ENCODE assay signal across 1 mouse cellular context in the genomic region with DNA sequence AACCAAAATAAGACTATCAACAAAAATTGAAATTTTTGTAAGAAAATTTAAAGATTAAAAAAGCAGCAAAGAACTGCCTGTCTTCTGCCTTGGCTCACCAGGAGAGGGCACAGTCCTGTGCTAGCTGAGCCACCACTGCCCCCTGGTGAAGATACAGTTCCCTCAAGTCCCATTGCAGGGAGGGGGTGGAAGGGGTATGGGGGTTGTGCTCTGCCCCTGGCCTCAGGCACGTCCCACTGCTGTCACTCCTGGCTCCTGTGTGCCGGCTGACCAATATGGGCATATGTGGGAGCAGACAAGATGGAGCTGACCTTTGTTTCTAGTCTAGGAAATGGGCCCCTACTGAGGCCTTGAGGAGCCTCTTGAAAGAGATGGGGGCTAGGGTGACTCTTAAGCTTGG.
A peak's percentile ranks its signal among the peaks of the same experiment; 100 is the strongest.
TF ChIP-seq lines count a peak whose summit lies in the region.

No protein-coding gene starts in this region.

TF ChIP-seq in MEL, 35 proteins besides CTCF, POLR2A, EP300 and RAD21 (continued from another document):
- TF ChIP-seq NRF1 (IDR thresholded peaks at IDR 0.05; ENCODE audit: insufficient read depth, low read depth, low read length, poor library complexity, severe bottlenecking) (no peak), USF1 (IDR thresholded peaks at IDR 0.05; ENCODE audit: low read depth, low read length) (no peak), GATA1 (IDR thresholded peaks at IDR 0.05; ENCODE audit: low read depth, low read length) (no peak), MXI1 (IDR thresholded peaks at IDR 0.05; ENCODE audit: low read depth, low read length) (no peak), UBTF (IDR thresholded peaks at IDR 0.05; ENCODE audit: borderline replicate concordance, insufficient read depth, low read depth, low read length) (no peak), BHLHE40 (IDR thresholded peaks at IDR 0.05; ENCODE audit: borderline replicate concordance, low read depth, low read length) (no peak), TBP (IDR thresholded peaks at IDR 0.05; ENCODE audit: low read depth, low read length) (no peak), NELFE (IDR thresholded peaks at IDR 0.05; ENCODE audit: low read depth, low read length) (no peak), GABPA (IDR thresholded peaks at IDR 0.05; ENCODE audit: low read depth, low read length) (no peak), ETS1 (IDR thresholded peaks at IDR 0.05; ENCODE audit: low read depth, low read length) (no peak), TAL1 (IDR thresholded peaks at IDR 0.05; ENCODE audit: low read length) (no peak), RCOR1 (IDR thresholded peaks at IDR 0.05; ENCODE audit: low read depth, low read length) (no peak), HCFC1 (IDR thresholded peaks at IDR 0.05; ENCODE audit: low read depth, low read length) (no peak), SMC3 (IDR thresholded peaks at IDR 0.05; ENCODE audit: low read depth, low read length) (peak; percentile 92), POLR2AphosphoS5 (IDR thresholded peaks at IDR 0.05; ENCODE audit: borderline replicate concordance, low read depth, low read length) (no peak), MEF2A (IDR thresholded peaks at IDR 0.05; ENCODE audit: extremely low read depth, insufficient replicate concordance, low read depth, low read length, poor library complexity, severe bottlenecking) (no peak), ZNF384 (IDR thresholded peaks at IDR 0.05; ENCODE audit: low read depth, low read length) (no peak), MAFK (IDR thresholded peaks at IDR 0.05; ENCODE audit: borderline replicate concordance, low read depth, low read length) (no peak), ZMIZ1 (IDR thresholded peaks at IDR 0.05; ENCODE audit: low read depth, low read length) (no peak), ZC3H11A (IDR thresholded peaks at IDR 0.05; ENCODE audit: low read depth, low read length) (peak; percentile 84), ELF1 (IDR thresholded peaks at IDR 0.05; ENCODE audit: low read depth, low read length) (no peak), USF2 (IDR thresholded peaks at IDR 0.05; ENCODE audit: borderline replicate concordance in 1 of 2, insufficient read depth in 1 of 2, low read depth in 1 of 2, low read length in 2 of 2) (no peak), JUND (IDR thresholded peaks at IDR 0.05; ENCODE audit: low read depth, low read length) (no peak), KAT2A (conservative IDR thresholded peaks at IDR 0.05; ENCODE audit: low read depth, low read length) (no peak), MYB (IDR thresholded peaks at IDR 0.05; ENCODE audit: low read depth, low read length) (no peak), ZKSCAN1 (IDR thresholded peaks at IDR 0.05; ENCODE audit: low read depth, low read length) (no peak), MYC (IDR thresholded peaks at IDR 0.05; ENCODE audit: low read depth, low read length) (no peak), MAZ (IDR thresholded peaks at IDR 0.05; ENCODE audit: low read depth, low read length) (peak; percentile 75; the same call in 1 of the 2 replicates), CHD1 (IDR thresholded peaks at IDR 0.05; ENCODE audit: low read depth, low read length) (no peak), MAX (IDR thresholded peaks at IDR 0.05; ENCODE audit: low read length) (no peak), POLR2AphosphoS2 (IDR thresholded peaks at IDR 0.05; ENCODE audit: low read length) (peak; percentile 60; the same call in 1 of the 2 replicates), SIN3A (IDR thresholded peaks at IDR 0.05; ENCODE audit: low read length) (no peak)
TF ChIP-seq in MEL: peak in this region for 4.
